Mouse (Mus musculus): Measurements from ENCODE around the gene Hbs1l. TPM values are rescaled to one million over a fixed set of nuclear protein-coding genes. Genes with fewer than 3 reads are reported as not detected.

Hbs1l gene
- polyA plus RNA-seq, 1 experiment from 2014 or later, result 62.1 TPM

GRCm38 (mm10) chr10:21416184-21416583 is 120.4 kb downstream of the Hbs1l start:
- Histone ChIP-seq H3K4me1 (replicated peaks; ENCODE audit: insufficient read depth, low read length) (no peaks in the 10 kb centered on the region), H3K9ac (ENCODE audit: low read depth, low read length) (no peak overlapping the region), H3K4me2 (ENCODE audit: low read length) (no peak overlapping the region), H3K27me3 (ENCODE audit: insufficient read depth, low read length) (no peaks in the 10 kb centered on the region), H3K4me3 (replicated peaks; ENCODE audit: low read depth, low read length) (no peak overlapping the region), H3K36me3 (ENCODE audit: insufficient read depth, low read length) (no peaks in the 10 kb centered on the region), H3K27ac (no peak overlapping the region), H3K9me3 (replicated peaks; ENCODE audit: low read length) (no peaks in the 10 kb centered on the region)
- ATAC-seq (replicated peaks; ENCODE audit: low FRiP score, low read depth), result no peak
- WGBS, result 89% methylated on average over 5 of the region's 5 CpGs
- no peak for TF ChIP-seq CTCF (IDR thresholded peaks at IDR 0.05; ENCODE audit: low read depth)
- no peak for DNase-seq (ENCODE audit: low spot score)

Other genes with a start within 250 kb of the Hbs1l start
- 2.2 and 2.7 TPM in 2 replicates for gene Myb, start 135.0 kb upstream of the Hbs1l start, polyA plus RNA-seq (2015; fragmentation: Nextera tagmentation; extraction: Ambion mirVana)
- gene Aldh8a1, start 81.3 kb downstream of the Hbs1l start, polyA plus RNA-seq (2015; fragmentation: Nextera tagmentation; extraction: Ambion mirVana), result 4.7 and 4.8 TPM in 2 replicates

Measured in kidney, postnatal 0 days (tissue).